Mouse (Mus musculus): ENCODE results near the gene Spg11. TPM values are rescaled to one million over a fixed set of nuclear protein-coding genes. Genes with fewer than 3 reads are reported as not detected.

Gene Spg11
- polyA plus RNA-seq (2015; fragmentation: Nextera tagmentation; extraction: Ambion mirVana): 8.3 and 8.9 TPM in 2 replicates

- Histone ChIP-seq H3K9ac (peak within 1 kb of the TSS; percentile 96), H3K9me3 (no peaks in the 10 kb centered on the region), H3K4me2 (peak within 1 kb of the TSS; percentile 66), H3K4me1 (replicated peaks) (peaks cover 13% of the 10 kb centered on the region), H3K4me3 (peak within 1 kb of the TSS; percentile 84), H3K36me3 (peaks cover 11% of the 10 kb centered on the region), H3K27ac (peak within 1 kb of the TSS; percentile 98), H3K27me3 (no peaks in the 10 kb centered on the region)
- WGBS: 1% methylated on average over 47 of the region's 47 CpGs
- peak; percentile 100 for ATAC-seq (ENCODE audit: low FRiP score)
Observed at GRCm38 (mm10) chr2:122117961-122118958, at the start of gene Spg11. Gene Spg11, minus strand, starts transcription at chr2:122118386.

- H3K36me3 ChIP-seq: no peaks in the 10 kb centered on the region
- H3K27me3 ChIP-seq: no peaks in the 10 kb centered on the region
- H3K9ac ChIP-seq: no peak overlapping the region
- WGBS: 88% methylated on average over 11 of the region's 11 CpGs
- no peak overlapping the region for H3K4me2 ChIP-seq
- no peaks in the 10 kb centered on the region for H3K9me3 ChIP-seq
- no peak overlapping the region for H3K27ac ChIP-seq
- no peak overlapping the region for H3K4me3 ChIP-seq
- H3K4me1 ChIP-seq (replicated peaks): no peaks in the 10 kb centered on the region
- no peak for ATAC-seq (ENCODE audit: low FRiP score)
Observed at GRCm38 (mm10) chr2:122164293-122164692, 46.1 kb upstream of the Spg11 start.

- no peaks in the 10 kb centered on the region for H3K36me3 ChIP-seq
- H3K4me3 ChIP-seq: no peak overlapping the region
- no peak overlapping the region for H3K27ac ChIP-seq
- no peak overlapping the region for H3K4me2 ChIP-seq
- no peaks in the 10 kb centered on the region for H3K27me3 ChIP-seq
- no peak for ATAC-seq (ENCODE audit: low FRiP score)
- 83% methylated on average over 13 of the region's 13 CpGs for WGBS
- H3K4me1 ChIP-seq (replicated peaks): no peaks in the 10 kb centered on the region
- H3K9me3 ChIP-seq: no peaks in the 10 kb centered on the region
- H3K9ac ChIP-seq: no peak overlapping the region
Observed at GRCm38 (mm10) chr2:122163430-122164195, 45.4 kb upstream of the Spg11 start.

- H3K9me3 ChIP-seq: no peaks in the 10 kb centered on the region
- no peaks in the 10 kb centered on the region for H3K36me3 ChIP-seq
- no peak overlapping the region for H3K9ac ChIP-seq
- no peak overlapping the region for H3K27ac ChIP-seq
- no peak overlapping the region for H3K4me3 ChIP-seq
- no peak overlapping the region for H3K4me2 ChIP-seq
- H3K4me1 ChIP-seq (replicated peaks): no peaks in the 10 kb centered on the region
- no peaks in the 10 kb centered on the region for H3K27me3 ChIP-seq
- 75% methylated on average over 2 of the region's 2 CpGs for WGBS
- ATAC-seq (ENCODE audit: low FRiP score): no peak
Observed at GRCm38 (mm10) chr2:122162529-122162928, 44.3 kb upstream of the Spg11 start.

- Histone ChIP-seq H3K27me3 (no peaks in the 10 kb centered on the region), H3K4me3 (no peak overlapping the region), H3K4me2 (no peak overlapping the region), H3K27ac (no peak overlapping the region), H3K36me3 (no peaks in the 10 kb centered on the region), H3K9ac (no peak overlapping the region), H3K4me1 (replicated peaks) (no peaks in the 10 kb centered on the region), H3K9me3 (no peaks in the 10 kb centered on the region)
- WGBS: 24% methylated on average over 4 of the region's 4 CpGs
- ATAC-seq (ENCODE audit: low FRiP score): no peak
Observed at GRCm38 (mm10) chr2:122161542-122161941, 43.4 kb upstream of the Spg11 start.

- 0 out of 2 replicates have a peak, but pooled peaks have one; percentile 46 for ATAC-seq (ENCODE audit: low FRiP score)
Observed at GRCm38 (mm10) chr2:122160680-122161079, 42.5 kb upstream of the Spg11 start, which contains the start of gene Trim69. Gene Trim69, plus strand, starts transcription at chr2:122160700.

GRCm38 (mm10) chr2:122159667-122160066 lies 41.5 kb upstream of the Spg11 start:
- H3K27ac ChIP-seq: no peak overlapping the region
- H3K27me3 ChIP-seq: no peaks in the 10 kb centered on the region
- no peaks in the 10 kb centered on the region for H3K9me3 ChIP-seq
- no peaks in the 10 kb centered on the region for H3K36me3 ChIP-seq
- H3K4me2 ChIP-seq: no peak overlapping the region
- no peaks in the 10 kb centered on the region for H3K4me1 ChIP-seq (replicated peaks)
- no peak overlapping the region for H3K9ac ChIP-seq
- H3K4me3 ChIP-seq: no peak overlapping the region
- ATAC-seq (ENCODE audit: low FRiP score): no peak
- WGBS: 91% methylated on average over 6 of the region's 6 CpGs

More at GRCm38 (mm10) chr2:122160680-122161079, 42.5 kb upstream of the Spg11 start, which contains the start of gene Trim69:
- Histone ChIP-seq H3K4me2 (no peak within 1 kb of the TSS), H3K4me3 (no peak within 1 kb of the TSS), H3K36me3 (no peaks in the 10 kb centered on the region), H3K27me3 (no peaks in the 10 kb centered on the region), H3K9ac (no peak within 1 kb of the TSS), H3K9me3 (no peaks in the 10 kb centered on the region), H3K4me1 (replicated peaks) (no peaks in the 10 kb centered on the region), H3K27ac (no peak within 1 kb of the TSS)
- WGBS: 38% methylated on average over 2 of the region's 2 CpGs

- no peaks in the 10 kb centered on the region for H3K9me3 ChIP-seq
- H3K4me2 ChIP-seq: no peak overlapping the region
- WGBS: 62% methylated on average over 6 of the region's 6 CpGs
- H3K27me3 ChIP-seq: no peaks in the 10 kb centered on the region
- H3K9ac ChIP-seq: no peak overlapping the region
- no peaks in the 10 kb centered on the region for H3K4me1 ChIP-seq (replicated peaks)
- no peaks in the 10 kb centered on the region for H3K36me3 ChIP-seq
- no peak overlapping the region for H3K4me3 ChIP-seq
- no peak overlapping the region for H3K27ac ChIP-seq
- ATAC-seq (ENCODE audit: low FRiP score): no peak
Observed at GRCm38 (mm10) chr2:122158362-122158802, 40.2 kb upstream of the Spg11 start.

- H3K9me3 ChIP-seq: no peaks in the 10 kb centered on the region
- no peaks in the 10 kb centered on the region for H3K27me3 ChIP-seq
- H3K4me1 ChIP-seq (replicated peaks): no peaks in the 10 kb centered on the region
- H3K27ac ChIP-seq: no peak overlapping the region
- H3K36me3 ChIP-seq: no peaks in the 10 kb centered on the region
- no peak overlapping the region for H3K4me3 ChIP-seq
- no peak for ATAC-seq (ENCODE audit: low FRiP score)
- no peak overlapping the region for H3K9ac ChIP-seq
- no peak overlapping the region for H3K4me2 ChIP-seq
Observed at GRCm38 (mm10) chr2:122157561-122157960, 39.4 kb upstream of the Spg11 start.

GRCm38 (mm10) chr2:122156051-122156700 lies 38.0 kb upstream of the Spg11 start:
- no peak overlapping the region for H3K4me2 ChIP-seq
- no peak for ATAC-seq (ENCODE audit: low FRiP score)
- H3K27me3 ChIP-seq: no peaks in the 10 kb centered on the region
- H3K4me3 ChIP-seq: no peak overlapping the region
- H3K4me1 ChIP-seq (replicated peaks): no peaks in the 10 kb centered on the region
- H3K9ac ChIP-seq: no peak overlapping the region
- H3K9me3 ChIP-seq: no peaks in the 10 kb centered on the region
- no peaks in the 10 kb centered on the region for H3K36me3 ChIP-seq
- H3K27ac ChIP-seq: no peak overlapping the region
- WGBS: 93% methylated on average over 4 of the region's 4 CpGs

- WGBS: 79% methylated on average over 2 of the region's 2 CpGs
- H3K4me3 ChIP-seq: no peak overlapping the region
- no peaks in the 10 kb centered on the region for H3K9me3 ChIP-seq
- H3K4me2 ChIP-seq: no peak overlapping the region
- no peak for ATAC-seq (ENCODE audit: low FRiP score)
- H3K9ac ChIP-seq: no peak overlapping the region
- H3K4me1 ChIP-seq (replicated peaks): no peaks in the 10 kb centered on the region
- no peak overlapping the region for H3K27ac ChIP-seq
- no peaks in the 10 kb centered on the region for H3K36me3 ChIP-seq
- H3K27me3 ChIP-seq: no peaks in the 10 kb centered on the region
Observed at GRCm38 (mm10) chr2:122155292-122155691, 37.1 kb upstream of the Spg11 start.

- ATAC-seq (ENCODE audit: low FRiP score): no peak
- 90% methylated on average over 2 of the region's 2 CpGs for WGBS
- H3K9me3 ChIP-seq: no peaks in the 10 kb centered on the region
- H3K36me3 ChIP-seq: no peaks in the 10 kb centered on the region
- H3K9ac ChIP-seq: no peak overlapping the region
- no peak overlapping the region for H3K4me3 ChIP-seq
- no peaks in the 10 kb centered on the region for H3K27me3 ChIP-seq
- no peaks in the 10 kb centered on the region for H3K4me1 ChIP-seq (replicated peaks)
- H3K4me2 ChIP-seq: no peak overlapping the region
- no peak overlapping the region for H3K27ac ChIP-seq
Observed at GRCm38 (mm10) chr2:122154479-122154878, 36.3 kb upstream of the Spg11 start.

Data from hindbrain, embryonic 13.5 days (tissue).